Mouse (Mus musculus): ENCODE results near the gene 1700067P10Rik.

DNA sequence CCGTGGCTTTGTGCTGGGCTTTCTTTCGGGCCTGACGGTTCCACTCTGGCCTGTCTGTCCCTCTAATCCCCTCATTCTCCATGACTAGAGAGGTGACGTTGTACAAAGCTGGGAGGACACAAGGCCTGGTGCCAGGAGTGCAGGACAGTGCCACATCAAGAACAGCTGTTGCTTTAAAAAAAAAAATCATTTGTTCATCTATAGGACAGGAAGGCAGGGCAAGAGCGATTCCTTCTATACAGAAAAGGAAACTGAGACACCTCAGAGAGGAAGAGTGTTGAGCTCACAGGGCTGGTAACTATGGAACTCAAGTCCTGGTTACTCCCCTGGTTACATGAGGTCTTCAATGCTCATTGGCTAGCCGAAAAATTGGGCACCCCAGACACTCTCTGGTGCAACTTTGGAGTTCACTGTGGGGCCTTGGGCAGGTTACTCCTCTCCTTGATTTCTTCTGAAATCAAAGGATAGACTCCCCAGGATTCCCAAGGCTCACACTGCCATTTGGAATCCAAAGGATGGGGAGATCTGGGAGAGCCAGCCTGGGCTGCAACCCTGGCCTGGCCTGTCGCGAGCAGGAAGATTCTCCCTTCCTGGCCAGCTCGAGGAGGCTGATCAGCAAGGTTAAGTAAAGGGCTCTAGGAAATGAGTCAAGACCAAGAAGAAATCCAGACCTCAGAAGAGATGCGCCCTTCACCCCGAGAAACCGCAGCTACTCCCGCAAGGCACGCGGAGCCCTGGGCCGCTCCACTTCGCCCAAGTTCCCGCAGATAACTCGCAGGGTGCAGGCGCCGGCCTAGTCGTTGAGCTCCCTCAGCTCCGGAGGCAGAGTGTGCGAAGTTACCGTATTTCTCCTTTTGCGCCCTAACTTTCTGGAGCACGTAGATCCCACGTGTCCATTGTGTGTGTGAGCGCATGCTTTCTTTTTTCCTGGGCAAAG is 47.5 kb upstream of the 1700067P10Rik start:
- TF ChIP-seq POLR2A (IDR thresholded peaks at IDR 0.05; ENCODE audit: borderline replicate concordance, insufficient read depth, low read length) = no peak
- TF ChIP-seq CTCF (IDR thresholded peaks at IDR 0.05; ENCODE audit: borderline replicate concordance, insufficient read depth, low read depth, low read length) = no peak

All from cerebellum, adult 2 months (tissue).